Mouse (Mus musculus): ENCODE data around the gene Tfb2m.

DNA sequence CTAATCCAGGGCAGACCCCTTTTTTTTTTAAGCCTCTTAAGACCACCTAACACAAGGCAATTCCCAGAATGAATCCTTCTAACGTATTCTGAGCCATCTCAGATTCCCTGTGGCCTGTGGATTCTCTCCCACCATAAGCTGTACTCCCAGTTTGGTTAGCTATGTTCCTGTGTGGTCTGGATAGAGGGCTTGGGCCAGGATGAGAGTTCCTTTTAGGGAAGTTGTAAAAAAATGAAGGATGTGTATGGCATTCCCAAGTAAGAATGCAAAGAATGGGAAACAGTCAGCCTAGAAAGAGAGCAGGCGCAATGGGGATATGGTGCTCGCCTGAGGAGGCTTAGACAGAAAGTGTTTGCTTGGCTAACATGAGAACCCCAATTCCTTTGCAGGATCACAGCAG, 46.8 kb downstream of the Tfb2m start:
- TF ChIP-seq CTCF (IDR thresholded peaks at IDR 0.05; ENCODE audit: control insufficient read depth, insufficient read depth, low read length) (no peak), POLR2A (IDR thresholded peaks at IDR 0.05; ENCODE audit: borderline replicate concordance, control insufficient read depth, low read depth, low read length) (no peak)

Data from bone marrow, adult 2 months (tissue).